Mouse (Mus musculus) ES-E14 (cell line): Measurements from ENCODE around the gene Sprr3. TPM values are rescaled to one million over a fixed set of nuclear protein-coding genes. Genes with fewer than 3 reads are reported as not detected.

Experiments used
- DNase-seq: peaks from one replicate; pipeline ENCODE4 v3.0.0-alpha.2; 2013; ENCODE audit warnings: low read depth, low spot score
- H3K27ac ChIP-seq: 2 replicates; pipeline ENCODE4 v1.5.1; 2012; ENCODE audit warnings: low read depth, mild to moderate bottlenecking, low read length, moderate library complexity, mixed read lengths; ENCODE audit not compliant: poor library complexity, insufficient read depth, severe bottlenecking
- H3K36me3 ChIP-seq: 2 replicates; pipeline ENCODE4 v1.6.1; 2012; ENCODE audit warnings: mild to moderate bottlenecking, low read length, moderate library complexity, mixed read lengths; ENCODE audit not compliant: control insufficient read depth, poor library complexity, insufficient read depth, severe bottlenecking
- H3K4me1 ChIP-seq, 2 experiments: fragments of 150-350 bp in 1 of 2; sonication (generic) in 1 of 2; 2 replicates each; pipeline ENCODE4 v1.6.1; 2012; ENCODE audit warnings: low read length in 2 of 2, mild to moderate bottlenecking in 1 of 2, mixed read lengths in 1 of 2; ENCODE audit not compliant: control insufficient read depth in 2 of 2, insufficient read depth in 2 of 2, poor library complexity in 1 of 2
- H3K4me3 ChIP-seq, 2 experiments: fragments of 150-350 bp in 1 of 2; sonication (generic) in 1 of 2; 2 replicates each; pipeline ENCODE4 v1.5.1; 2012; ENCODE audit warnings: low read length in 2 of 2, low read depth in 1 of 2, mild to moderate bottlenecking in 1 of 2, mixed read lengths in 1 of 2; ENCODE audit not compliant: insufficient read depth in 1 of 2, poor library complexity in 1 of 2, severe bottlenecking in 1 of 2
- H3K9ac ChIP-seq: 2 replicates; pipeline ENCODE4 v1.6.1; 2012; ENCODE audit warnings: low read depth, mild to moderate bottlenecking, low read length, mixed read lengths; ENCODE audit not compliant: poor library complexity, insufficient read depth, severe bottlenecking
- H3K9me3 ChIP-seq: fragments of 150-350 bp; sonication (generic); 2 replicates; pipeline ENCODE4 v1.6.1; 2012; ENCODE audit warnings: low read depth, mild to moderate bottlenecking, low read length; ENCODE audit not compliant: control insufficient read depth, insufficient read depth
- CHD2 ChIP-seq: IDR thresholded peaks from 2 replicates; pipeline ENCODE4 v1.6.1; 2014; ENCODE audit warnings: mild to moderate bottlenecking, low read depth, low read length, inconsistent platforms
- HCFC1 ChIP-seq: IDR thresholded peaks from 2 replicates; pipeline ENCODE4 v1.6.1; 2012; ENCODE audit warnings: low read length, inconsistent platforms, borderline replicate concordance; ENCODE audit not compliant: insufficient read depth
- MAFK ChIP-seq: IDR thresholded peaks from 2 replicates; pipeline ENCODE4 v1.6.1; 2014; ENCODE audit warnings: mild to moderate bottlenecking, low read depth, low read length, inconsistent platforms; ENCODE audit not compliant: insufficient read depth
- ZC3H11A ChIP-seq: IDR thresholded peaks from 2 replicates; pipeline ENCODE4 v1.6.1; 2012; ENCODE audit warnings: low read depth, mild to moderate bottlenecking, inconsistent platforms, low read length, borderline replicate concordance
- ZNF384 ChIP-seq: IDR thresholded peaks from 2 replicates; pipeline ENCODE4 v1.6.1; 2012; ENCODE audit warnings: low read depth, low read length, inconsistent platforms
- in situ Hi-C, 2 experiments: fragments of 600-800 bp; cut with MboI; formaldehyde crosslinking; loops; one replicate each; pipeline ENCODE4 v1.15.1; 2025; ENCODE audit warnings: low sequenced_read_pairs in 2 of 2, inconsistent platforms in 1 of 2; ENCODE audit not compliant: unreplicated experiment in 2 of 2
- total RNA-seq: library from RNA; depleted of rRNA; stranded (reverse); fragments of 300-350 nt; gene quantifications from 2 replicates; pipeline ENCODE4 v1.2.3, GENCODE M21; 2012

The Sprr3 gene
- total RNA-seq, 1 experiment = not detected

DNA sequence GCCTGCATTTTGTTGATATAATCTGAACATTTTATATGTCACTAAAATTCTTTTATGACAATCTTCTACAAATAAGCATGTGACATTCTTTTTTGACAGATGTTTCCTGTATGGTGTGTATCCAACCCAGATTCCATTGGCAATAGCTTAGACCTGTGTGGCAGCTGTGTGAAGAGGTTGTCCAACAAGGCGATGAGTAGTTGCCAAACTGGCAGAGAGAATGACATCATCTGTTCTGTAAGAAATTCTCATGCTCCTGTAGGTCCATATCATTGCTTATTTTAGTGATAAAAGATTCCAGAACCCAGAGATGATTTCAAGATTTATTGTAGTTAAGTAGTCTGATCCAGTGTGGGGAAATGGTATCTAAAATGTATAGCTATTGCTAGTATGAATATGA is 8.1 kb upstream of the Sprr3 start:
- no peak overlapping the region for H3K9ac ChIP-seq
- no peaks in the 10 kb centered on the region for H3K9me3 ChIP-seq
- in situ Hi-C loops = no loop called here
- H3K4me3 ChIP-seq = no peak overlapping the region
- TF ChIP-seq CHD2 (no peak), ZC3H11A (no peak), HCFC1 (no peak), MAFK (no peak), ZNF384 (no peak)
- no peak for DNase-seq
- H3K27ac ChIP-seq = no peak overlapping the region
- H3K4me1 ChIP-seq = no peaks in the 10 kb centered on the region
- no peaks in the 10 kb centered on the region for H3K36me3 ChIP-seq

DNA sequence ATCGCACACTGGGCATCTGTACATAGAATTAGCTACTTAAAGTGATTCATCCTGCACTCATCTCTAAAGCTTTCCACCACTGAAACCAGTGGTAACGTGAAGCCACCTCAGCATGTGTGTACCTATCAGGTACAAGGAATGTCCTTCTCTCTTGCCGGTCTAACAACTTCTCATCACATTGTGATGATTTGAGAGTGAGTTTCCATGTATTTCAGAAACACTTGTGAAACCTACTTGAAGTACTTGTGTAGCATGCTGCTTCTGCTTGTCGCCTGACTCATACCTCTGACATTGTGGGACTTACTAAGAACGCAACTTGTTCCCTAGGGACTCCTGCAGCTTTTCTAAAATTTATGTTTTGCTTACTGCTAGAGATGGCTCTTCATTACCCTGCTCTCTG is 3.4 kb downstream of the Sprr3 start:
- no peak for DNase-seq
- no peak overlapping the region for H3K9ac ChIP-seq
- TF ChIP-seq ZNF384 = no peak
- TF ChIP-seq MAFK = no peak
- TF ChIP-seq HCFC1 = no peak
- no peak for TF ChIP-seq CHD2
- TF ChIP-seq ZC3H11A = no peak
- no peak overlapping the region for H3K4me3 ChIP-seq
- H3K36me3 ChIP-seq = no peaks in the 10 kb centered on the region
- no peaks in the 10 kb centered on the region for H3K4me1 ChIP-seq
- H3K27ac ChIP-seq = no peak overlapping the region
- no peaks in the 10 kb centered on the region for H3K9me3 ChIP-seq
- in situ Hi-C loops = no loop called here

- Histone ChIP-seq H3K27ac (no peak overlapping the region), H3K36me3 (no peaks in the 10 kb centered on the region), H3K9me3 (no peaks in the 10 kb centered on the region), H3K4me1 (no peaks in the 10 kb centered on the region), H3K4me3 (no peak overlapping the region), H3K9ac (no peak overlapping the region)
- DNase-seq = no peak
- TF ChIP-seq HCFC1 (no peak), ZNF384 (no peak), MAFK (no peak), ZC3H11A (no peak), CHD2 (no peak)
- in situ Hi-C loops = no loop called here
These were observed 18.3 kb downstream of the Sprr3 start for GRCm38 (mm10) chr3:92440177-92440576.

- Histone ChIP-seq H3K9ac (no peak within 1 kb of the TSS), H3K36me3 (no peaks in the 10 kb centered on the region), H3K4me3 (no peak within 1 kb of the TSS), H3K27ac (no peak within 1 kb of the TSS), H3K4me1 (no peaks in the 10 kb centered on the region), H3K9me3 (no peaks in the 10 kb centered on the region)
- in situ Hi-C loops = no loop called here
- TF ChIP-seq ZC3H11A (no peak), HCFC1 (no peak), CHD2 (no peak), ZNF384 (no peak), MAFK (no peak)
- no peak for DNase-seq
These were observed 19.8 kb downstream of the Sprr3 start, which contains the start of gene Sprr1b for GRCm38 (mm10) chr3:92438689-92439088. Gene Sprr1b (minus strand): TSS chr3:92438789.

- no peak for DNase-seq
- Histone ChIP-seq H3K36me3 (no peaks in the 10 kb centered on the region), H3K4me3 (no peak within 1 kb of the TSS), H3K9ac (no peak within 1 kb of the TSS), H3K4me1 (no peaks in the 10 kb centered on the region), H3K27ac (no peak within 1 kb of the TSS), H3K9me3 (no peaks in the 10 kb centered on the region)
- in situ Hi-C loops = no loop called here
- TF ChIP-seq ZC3H11A = no peak
- no peak for TF ChIP-seq ZNF384
- no peak for TF ChIP-seq MAFK
- no peak for TF ChIP-seq HCFC1
- no peak for TF ChIP-seq CHD2
These were observed 26.2 kb downstream of the Sprr3 start, which contains the start of gene Sprr2k for GRCm38 (mm10) chr3:92432282-92432681. Gene Sprr2k (plus strand): TSS chr3:92432582.
